Mouse (Mus musculus): ENCODE measurements around the gene Serbp1. TPM values are rescaled to one million over a fixed set of nuclear protein-coding genes. Genes with fewer than 3 reads are reported as not detected.

Gene Serbp1
- total RNA-seq, 2 experiments from 2014 or later, result 1,071 to 3,362 TPM

GRCm38 (mm10) chr6:67292042-67292623 is 54.2 kb downstream of the Serbp1 start:
- ATAC-seq (replicated peaks; ENCODE audit: low FRiP score, low TSS enrichment, poor library complexity, severe bottlenecking), result peak; percentile 20; the same call in 1 of the 2 replicates

GRCm38 (mm10) chr6:67296126-67296525 is 58.1 kb downstream of the Serbp1 start:
- ATAC-seq (replicated peaks; ENCODE audit: low FRiP score, low TSS enrichment, poor library complexity, severe bottlenecking), result peak; percentile 31; the same call in 1 of the 2 replicates

GRCm38 (mm10) chr6:67298742-67299141 is 60.8 kb downstream of the Serbp1 start:
- ATAC-seq (replicated peaks; ENCODE audit: low FRiP score, low TSS enrichment, poor library complexity, severe bottlenecking), result no peak

DNA sequence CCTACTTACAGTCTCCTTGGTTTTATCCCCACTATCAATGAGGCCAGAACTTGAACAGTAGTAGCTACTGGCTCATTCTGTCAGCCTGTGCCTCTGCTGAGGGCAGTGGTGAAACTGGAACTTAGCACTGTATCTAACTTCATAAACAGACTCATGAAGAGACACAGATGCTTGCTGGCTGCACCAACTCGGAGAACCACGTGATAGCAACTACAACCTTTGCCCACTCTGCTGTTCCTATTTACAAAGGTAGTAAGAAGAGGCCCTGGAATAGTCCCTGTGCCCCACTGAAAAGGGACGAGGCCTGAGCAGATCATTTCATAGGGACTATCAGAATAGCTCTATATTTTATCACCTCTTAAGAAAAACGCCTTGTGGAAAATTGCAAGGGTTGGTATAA is 62.3 kb downstream of the Serbp1 start:
- ATAC-seq (replicated peaks; ENCODE audit: low FRiP score, low TSS enrichment, poor library complexity, severe bottlenecking), result no peak

- ATAC-seq (replicated peaks; ENCODE audit: low FRiP score, low TSS enrichment, poor library complexity, severe bottlenecking), result no peak
These were observed 62.8 kb downstream of the Serbp1 start for GRCm38 (mm10) chr6:67300710-67301163.

- no peak for ATAC-seq (replicated peaks; ENCODE audit: low FRiP score, low TSS enrichment, poor library complexity, severe bottlenecking)
These were observed 63.3 kb downstream of the Serbp1 start for GRCm38 (mm10) chr6:67301230-67301629.

DNA sequence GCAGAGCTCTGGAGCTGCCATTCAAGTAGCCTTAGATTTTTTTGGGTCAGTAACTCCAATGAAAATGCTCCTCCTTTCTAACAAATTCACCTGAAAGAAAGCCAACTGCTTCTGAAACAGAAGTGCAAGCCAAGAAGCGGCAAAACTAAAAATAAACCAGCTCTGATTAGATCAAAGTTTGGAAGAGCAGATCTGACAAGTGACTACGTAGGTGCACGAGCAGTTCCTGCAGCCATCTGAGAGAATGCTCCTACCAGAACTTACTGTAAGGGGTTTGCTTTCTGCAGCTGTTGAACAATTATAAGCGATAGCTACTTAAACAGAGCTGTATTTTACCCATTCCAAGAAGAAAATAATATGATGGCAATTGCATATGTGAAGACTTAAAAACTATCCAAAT is 64.5 kb downstream of the Serbp1 start:
- no peak for ATAC-seq (replicated peaks; ENCODE audit: low FRiP score, low TSS enrichment, poor library complexity, severe bottlenecking)

- no peak for ATAC-seq (replicated peaks; ENCODE audit: low FRiP score, low TSS enrichment, poor library complexity, severe bottlenecking)
These were observed 65.2 kb downstream of the Serbp1 start for GRCm38 (mm10) chr6:67303210-67303609.

DNA sequence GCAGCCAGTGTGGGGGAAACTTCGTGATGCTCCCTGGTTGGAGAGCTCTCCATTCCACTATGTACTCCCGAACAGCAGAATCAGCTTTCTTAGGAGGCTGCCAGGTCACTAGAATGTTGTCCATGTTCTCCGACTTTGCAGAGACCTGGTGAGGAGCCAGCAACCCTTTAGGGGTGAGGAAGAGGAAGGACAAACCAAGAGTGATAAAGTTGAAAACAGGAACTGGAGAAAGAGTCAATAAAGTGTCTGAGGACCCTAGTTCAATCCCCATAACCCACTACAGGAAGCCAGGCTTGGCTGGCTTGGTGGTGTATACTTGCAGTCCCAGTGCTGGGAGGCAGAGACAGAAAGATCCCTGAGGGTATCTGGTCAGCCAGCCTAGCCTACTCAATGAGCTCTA is 71.0 kb downstream of the Serbp1 start:
- ATAC-seq (replicated peaks; ENCODE audit: low FRiP score, low TSS enrichment, poor library complexity, severe bottlenecking), result no peak

- ATAC-seq (replicated peaks; ENCODE audit: low FRiP score, low TSS enrichment, poor library complexity, severe bottlenecking), result no peak
These were observed 71.8 kb downstream of the Serbp1 start for GRCm38 (mm10) chr6:67309752-67310151.

- no peak for ATAC-seq (replicated peaks; ENCODE audit: low FRiP score, low TSS enrichment, poor library complexity, severe bottlenecking)
These were observed 76.7 kb downstream of the Serbp1 start for GRCm38 (mm10) chr6:67314697-67315096.

DNA sequence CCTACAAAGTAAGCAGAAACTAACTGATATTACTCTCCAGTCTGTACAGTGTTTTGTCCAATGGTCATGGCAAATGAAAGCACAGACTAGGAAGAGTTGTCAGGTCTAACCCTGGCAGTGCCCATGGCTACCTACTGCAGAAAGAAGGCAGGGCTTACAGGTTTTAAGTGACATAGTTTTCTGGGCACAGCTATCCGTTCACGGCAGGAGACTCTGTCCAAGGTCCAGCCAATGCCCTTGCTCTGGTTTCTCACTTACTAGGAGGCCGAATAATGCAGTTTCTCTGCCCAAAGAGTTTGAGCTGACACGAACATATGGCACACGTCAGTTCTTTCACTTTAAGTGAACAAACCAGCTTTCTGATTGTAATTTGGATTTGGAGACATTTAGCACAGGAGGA is 79.1 kb downstream of the Serbp1 start:
- ATAC-seq (replicated peaks; ENCODE audit: low FRiP score, low TSS enrichment, poor library complexity, severe bottlenecking), result no peak

- peak; percentile 6; the same call in 1 of the 2 replicates for ATAC-seq (replicated peaks; ENCODE audit: low FRiP score, low TSS enrichment, poor library complexity, severe bottlenecking)
These were observed 79.9 kb downstream of the Serbp1 start for GRCm38 (mm10) chr6:67317827-67318338.

GRCm38 (mm10) chr6:67318451-67318850 is 80.5 kb downstream of the Serbp1 start:
- ATAC-seq (replicated peaks; ENCODE audit: low FRiP score, low TSS enrichment, poor library complexity, severe bottlenecking), result peak; percentile 97

- no peak for ATAC-seq (replicated peaks; ENCODE audit: low FRiP score, low TSS enrichment, poor library complexity, severe bottlenecking)
These were observed 85.8 kb downstream of the Serbp1 start for GRCm38 (mm10) chr6:67323788-67324187.

DNA sequence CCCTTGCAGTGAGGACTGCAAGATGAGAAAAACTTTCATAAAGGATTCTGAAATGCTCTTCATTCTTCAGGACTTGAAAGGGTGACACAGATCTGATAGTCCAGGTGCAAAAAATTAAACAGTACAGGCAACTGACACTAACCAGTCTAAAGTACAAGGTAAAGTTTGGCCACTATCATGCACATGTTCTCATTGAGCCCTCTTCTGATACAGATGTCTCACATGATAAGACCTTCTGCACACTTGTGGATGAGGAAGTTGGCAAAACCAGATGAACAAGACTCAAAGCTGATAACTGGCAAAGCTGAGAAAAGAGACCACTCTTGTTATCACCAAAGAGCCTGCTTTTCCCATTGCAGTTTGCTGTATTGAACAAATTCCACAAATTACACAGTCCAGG is 100.0 kb downstream of the Serbp1 start:
- ATAC-seq (replicated peaks; ENCODE audit: low FRiP score, low TSS enrichment, poor library complexity, severe bottlenecking), result peak; percentile 88

- ATAC-seq (replicated peaks; ENCODE audit: low FRiP score, low TSS enrichment, poor library complexity, severe bottlenecking), result no peak
These were observed 101.5 kb downstream of the Serbp1 start for GRCm38 (mm10) chr6:67339494-67339893.

Other genes starting within 250 kb of the Serbp1 start
- 40.4 and 43.7 TPM in 2 replicates for gene Gadd45a, start 200.7 kb upstream of the Serbp1 start, total RNA-seq (2014; fragmentation: Nextera tagmentation)
- gene Gadd45a, start 200.7 kb upstream of the Serbp1 start, total RNA-seq (2017), result 94.9 and 97.9 TPM in 2 replicates
- 0.33 and 1.4 TPM in 2 replicates for gene Il12rb2, start 138.0 kb downstream of the Serbp1 start, total RNA-seq (2014; fragmentation: Nextera tagmentation)
- gene Il12rb2, start 138.0 kb downstream of the Serbp1 start, total RNA-seq (2017), result 2.1 and 3.3 TPM in 2 replicates